Mouse (Mus musculus): ENCODE results near the gene Mc1r.
A peak's percentile ranks its signal among the peaks of the same experiment; 100 is the strongest.
"Not testable (repeated sequence)": the region's sequence is repeated elsewhere in the genome, so short reads cannot be mapped to it uniquely, and the experiment has no call there.

The Mc1r gene

GRCm38 (mm10) chr8:123411781-123412327 lies 4.9 kb downstream of the Mc1r start:
- DNase-seq (ENCODE audit: low read depth, low spot score) = no peak

- DNase-seq (ENCODE audit: low read depth, low spot score) = peak; percentile 82
These were observed 5.8 kb downstream of the Mc1r start for GRCm38 (mm10) chr8:123412560-123413170.

- DNase-seq (ENCODE audit: low read depth, low spot score) = no peak
These were observed 7.3 kb downstream of the Mc1r start for GRCm38 (mm10) chr8:123414255-123414654.

GRCm38 (mm10) chr8:123414997-123415696 lies 8.2 kb downstream of the Mc1r start:
- DNase-seq (ENCODE audit: low read depth, low spot score) = not testable (repeated sequence)

GRCm38 (mm10) chr8:123415967-123416943 lies 9.3 kb downstream of the Mc1r start:
- DNase-seq (ENCODE audit: low read depth, low spot score) = no peak

- DNase-seq (ENCODE audit: low read depth, low spot score) = no peak
These were observed 10.1 kb downstream of the Mc1r start for GRCm38 (mm10) chr8:123416944-123417555.

- no peak for DNase-seq (ENCODE audit: low read depth, low spot score)
These were observed 12.8 kb downstream of the Mc1r start for GRCm38 (mm10) chr8:123419711-123420110.

- DNase-seq (ENCODE audit: low read depth, low spot score) = no peak
These were observed 13.8 kb downstream of the Mc1r start for GRCm38 (mm10) chr8:123420525-123421281.

GRCm38 (mm10) chr8:123421325-123421724 lies 14.4 kb downstream of the Mc1r start:
- no peak for DNase-seq (ENCODE audit: low read depth, low spot score)

- peak; percentile 65 for DNase-seq (ENCODE audit: low read depth, low spot score)
These were observed 15.3 kb downstream of the Mc1r start for GRCm38 (mm10) chr8:123422056-123422780.

- no peak for DNase-seq (ENCODE audit: low read depth, low spot score)
These were observed 15.9 kb downstream of the Mc1r start for GRCm38 (mm10) chr8:123422781-123423159.

GRCm38 (mm10) chr8:123423441-123423840 lies 16.5 kb downstream of the Mc1r start, which contains the start of gene Def8:
Gene Def8 (plus strand): TSS chr8:123423527.
- no peak for DNase-seq (ENCODE audit: low read depth, low spot score)

GRCm38 (mm10) chr8:123426511-123427509 lies 19.9 kb downstream of the Mc1r start:
- DNase-seq (ENCODE audit: low read depth, low spot score) = no peak

GRCm38 (mm10) chr8:123427639-123428275 lies 20.9 kb downstream of the Mc1r start:
- no peak for DNase-seq (ENCODE audit: low read depth, low spot score)

- DNase-seq (ENCODE audit: low read depth, low spot score) = no peak
These were observed 21.5 kb downstream of the Mc1r start for GRCm38 (mm10) chr8:123428343-123428893.

- DNase-seq (ENCODE audit: low read depth, low spot score) = no peak
These were observed 22.2 kb downstream of the Mc1r start for GRCm38 (mm10) chr8:123428939-123429721.

GRCm38 (mm10) chr8:123429722-123430013 lies 22.8 kb downstream of the Mc1r start:
- not testable (repeated sequence) for DNase-seq (ENCODE audit: low read depth, low spot score)
